Mouse (Mus musculus) left cerebral cortex, adult 8-10 months (tissue): ENCODE measurements at regions not wholly inside any gene's neighbourhood (a gene's known extent, or its start where the extent isn't known, plus 50 kb on each side); places are given as distances from the start of the nearest gene placed in this dataset.

Experiments
- DNase-seq, 2 experiments: peaks; one replicate each; pipeline ENCODE4 v3.0.0; 2022; ENCODE audit warnings: low spot score in 2 of 2

DNA sequence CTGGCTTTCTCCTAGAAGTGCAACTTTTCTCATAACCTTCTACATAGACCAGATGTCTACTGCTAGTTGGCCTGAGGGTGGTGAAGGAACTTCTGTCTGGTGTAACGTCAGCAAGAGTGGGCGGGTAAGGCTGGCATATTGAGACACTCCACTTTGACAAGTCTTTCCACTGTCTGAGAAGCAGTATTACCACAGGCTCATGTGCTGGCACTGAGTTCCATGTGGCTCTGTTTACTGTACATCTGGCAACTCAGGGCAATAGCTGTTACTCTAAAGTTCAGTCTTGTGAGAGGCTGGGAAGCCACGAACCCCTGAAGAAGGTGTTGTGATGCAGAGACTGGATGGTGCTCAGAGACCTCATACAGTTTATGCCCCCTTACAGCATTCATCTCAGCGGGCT lies 230.7 kb upstream of the Tbx18 start:
- DNase-seq = no peak

DNA sequence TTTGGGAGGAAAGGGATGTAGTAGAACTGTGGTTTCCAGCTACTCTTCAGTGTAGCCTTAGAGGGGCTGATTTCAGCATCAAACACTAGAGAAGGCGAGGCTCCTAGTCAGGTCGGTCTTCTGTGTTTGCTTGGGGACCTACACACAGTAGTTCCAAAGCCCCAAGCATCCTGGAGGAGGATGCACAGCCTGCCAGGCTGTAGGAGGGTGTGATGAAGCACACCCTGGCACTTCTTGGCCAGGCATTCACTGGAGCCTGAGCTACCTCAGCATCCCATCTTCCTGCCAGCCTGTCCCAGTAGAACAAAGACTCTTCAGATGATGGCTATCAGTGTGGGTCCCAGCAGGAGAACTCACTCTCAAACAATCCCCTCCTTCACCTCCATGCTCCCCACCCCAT lies 233.4 kb upstream of the Tbx18 start:
- no peak for DNase-seq

DNA sequence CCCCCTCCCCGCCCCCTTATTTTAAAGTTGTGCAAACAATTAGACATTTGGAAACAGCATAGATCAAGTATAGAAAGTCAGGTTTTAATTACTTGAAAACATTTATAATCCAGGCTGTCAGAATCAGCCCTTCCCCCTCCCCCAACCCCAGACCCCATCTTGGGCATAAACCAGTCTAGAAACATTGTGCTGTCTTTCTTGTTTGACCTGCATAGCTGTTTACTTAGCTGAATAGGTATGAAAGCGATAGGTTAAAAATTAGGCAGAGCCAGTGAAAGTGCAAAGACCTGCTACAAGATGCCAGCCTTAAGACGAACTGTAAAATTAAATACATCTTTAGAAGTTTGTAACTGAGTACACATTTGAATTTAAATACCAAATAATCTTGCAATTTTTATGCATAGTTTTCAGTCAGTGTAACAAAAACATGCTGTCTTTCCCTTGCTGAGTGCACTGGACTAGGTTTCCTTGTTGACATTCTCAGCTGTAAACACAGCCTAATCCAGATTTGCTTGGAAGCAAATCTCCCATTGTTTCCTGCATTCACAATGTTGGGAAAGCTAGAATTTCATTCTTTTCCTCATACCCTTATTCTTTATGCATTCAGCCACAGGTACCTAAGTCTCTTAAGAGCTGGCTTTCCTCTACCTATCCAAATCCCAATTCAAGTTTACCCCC lies 234.2 kb upstream of the Tbx18 start:
- no peak for DNase-seq

DNA sequence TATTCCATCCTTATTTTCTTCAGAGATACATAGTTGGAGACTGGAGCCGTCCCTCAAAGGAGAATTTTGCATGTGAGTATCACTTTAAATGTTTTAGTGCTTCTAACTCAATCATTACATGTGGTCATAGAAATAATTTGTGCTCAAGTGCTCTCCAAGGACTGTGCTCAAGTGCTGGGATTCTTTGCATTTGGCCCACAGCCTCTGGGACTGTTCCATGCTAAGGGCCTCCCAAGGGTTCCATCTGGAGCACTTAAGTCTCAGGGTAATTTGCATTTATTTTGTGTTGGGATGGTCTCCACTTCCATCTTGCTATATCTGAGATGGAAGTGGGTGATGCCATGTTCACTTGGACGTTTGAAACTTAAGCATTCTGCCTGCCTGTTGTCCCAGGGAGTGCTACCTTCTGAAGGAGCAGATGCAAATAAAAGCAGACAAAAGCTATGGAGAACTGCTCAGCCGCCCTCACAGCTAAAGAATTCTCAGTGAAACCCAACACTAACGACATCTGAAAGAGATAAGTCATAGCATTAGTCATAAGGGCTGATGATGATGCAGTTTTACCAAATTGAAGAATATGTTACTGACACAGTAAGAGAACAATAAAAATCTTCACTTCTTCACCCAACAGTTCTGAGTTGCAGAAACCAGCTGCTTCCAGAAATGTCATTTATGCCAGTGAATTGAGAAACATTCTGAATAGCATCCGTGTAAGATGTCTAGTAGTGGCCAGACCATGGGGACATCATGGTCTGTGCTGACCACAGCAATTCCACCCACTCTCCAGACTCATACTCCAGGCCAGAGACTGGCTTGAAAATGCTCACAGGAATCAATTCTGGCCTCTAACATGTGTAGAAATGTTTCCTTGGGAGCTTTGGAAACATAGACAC lies 237.4 kb upstream of the Tbx18 start:
- no peak for DNase-seq

DNA sequence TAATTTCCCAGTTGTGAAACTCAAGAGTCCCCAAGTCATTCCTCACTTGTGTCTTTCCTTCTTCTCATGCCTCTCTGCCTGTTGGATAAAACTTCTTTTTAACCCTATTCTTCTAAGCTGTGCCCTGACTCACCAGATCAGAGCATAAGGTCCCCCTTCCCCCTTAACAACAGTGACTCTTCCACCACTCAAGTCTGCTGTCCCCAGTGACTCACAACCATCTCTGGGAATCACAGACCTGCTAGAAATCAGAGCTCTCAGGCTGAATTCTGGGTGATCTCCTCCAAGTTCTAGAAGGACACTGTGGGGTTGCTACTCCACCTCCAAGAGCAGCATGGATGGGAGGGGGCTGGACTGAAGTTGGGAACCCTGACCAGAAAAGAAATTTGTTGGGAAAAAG lies 239.5 kb upstream of the Tbx18 start:
- no peak for DNase-seq

DNA sequence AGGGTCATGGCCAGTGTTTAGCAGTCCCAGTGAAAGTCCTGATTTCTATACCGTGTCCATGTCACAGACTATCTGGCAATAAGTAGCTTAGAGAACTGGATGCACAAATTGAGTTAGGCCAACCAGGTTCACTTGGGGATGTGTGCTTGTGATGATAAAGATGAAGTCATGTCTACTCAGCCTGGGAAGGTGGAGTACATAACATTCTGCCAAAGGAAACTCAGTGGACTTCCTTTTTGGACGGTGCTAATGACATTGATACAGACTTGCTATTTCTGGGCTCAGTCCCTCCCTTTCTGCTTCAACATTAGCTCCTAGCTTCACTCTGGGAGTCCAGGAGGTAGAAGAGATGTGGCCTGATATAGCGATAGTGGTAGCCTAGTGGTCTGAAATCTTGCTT lies 240.7 kb upstream of the Tbx18 start:
- no peak for DNase-seq

DNA sequence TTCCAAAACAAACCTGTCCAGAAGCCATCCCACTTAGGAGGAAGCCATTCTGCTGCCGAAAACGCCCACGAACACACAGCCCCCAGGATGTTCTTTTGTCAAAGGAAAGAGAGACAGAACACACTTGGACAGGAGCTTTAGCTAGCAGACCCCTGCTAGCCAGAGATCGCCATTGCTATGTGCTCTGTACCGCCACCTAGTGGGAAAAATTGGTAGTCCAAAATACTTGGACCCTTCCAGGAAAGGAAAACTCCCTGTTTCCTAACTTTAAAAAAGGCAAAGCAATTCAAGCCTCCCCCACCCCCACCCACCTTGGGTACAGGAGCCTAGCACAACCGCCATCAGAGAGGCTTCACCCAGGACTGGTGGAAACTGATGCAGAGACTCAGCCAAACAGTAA lies 242.5 kb upstream of the Tbx18 start:
- no peak for DNase-seq

DNA sequence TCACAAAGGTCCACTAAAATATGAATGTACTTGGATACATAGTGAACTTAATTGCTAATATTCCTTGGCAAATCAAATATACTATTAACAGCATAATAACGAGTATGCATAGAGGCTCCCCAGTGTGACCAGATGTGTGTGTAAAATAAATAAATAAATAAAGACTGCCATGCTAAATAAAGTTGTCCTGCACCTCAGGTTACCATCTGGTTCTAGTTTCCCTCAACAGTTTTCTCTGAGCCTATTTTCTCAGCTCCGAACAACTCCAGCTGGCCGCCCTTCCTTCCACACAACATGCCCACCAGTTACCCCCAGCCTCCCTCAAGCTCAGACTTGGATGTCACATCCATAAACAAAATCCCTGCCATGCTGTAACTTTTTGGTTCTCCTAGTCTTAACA lies 253.8 kb upstream of the Tbx18 start:
- no peak for DNase-seq

DNA sequence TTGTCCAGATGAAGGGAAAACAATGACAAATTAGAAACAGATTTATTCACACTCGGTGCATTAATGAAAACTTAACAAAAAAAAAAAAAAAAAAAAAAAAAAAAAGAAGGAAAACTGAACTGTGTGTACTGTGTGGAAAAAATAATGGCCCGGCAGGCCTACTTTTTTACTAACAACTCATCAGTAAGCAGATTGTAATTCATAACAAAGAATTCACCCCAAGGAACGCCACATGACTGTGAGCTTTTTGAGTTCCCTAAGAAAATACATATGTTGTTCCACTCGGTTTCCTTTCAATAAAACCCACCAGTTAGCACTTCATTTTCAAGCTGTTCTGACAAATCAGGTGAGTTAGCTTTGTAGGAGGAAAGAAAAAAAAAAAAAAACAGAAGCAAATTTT lies 254.4 kb upstream of the Tbx18 start:
- DNase-seq = no peak

DNA sequence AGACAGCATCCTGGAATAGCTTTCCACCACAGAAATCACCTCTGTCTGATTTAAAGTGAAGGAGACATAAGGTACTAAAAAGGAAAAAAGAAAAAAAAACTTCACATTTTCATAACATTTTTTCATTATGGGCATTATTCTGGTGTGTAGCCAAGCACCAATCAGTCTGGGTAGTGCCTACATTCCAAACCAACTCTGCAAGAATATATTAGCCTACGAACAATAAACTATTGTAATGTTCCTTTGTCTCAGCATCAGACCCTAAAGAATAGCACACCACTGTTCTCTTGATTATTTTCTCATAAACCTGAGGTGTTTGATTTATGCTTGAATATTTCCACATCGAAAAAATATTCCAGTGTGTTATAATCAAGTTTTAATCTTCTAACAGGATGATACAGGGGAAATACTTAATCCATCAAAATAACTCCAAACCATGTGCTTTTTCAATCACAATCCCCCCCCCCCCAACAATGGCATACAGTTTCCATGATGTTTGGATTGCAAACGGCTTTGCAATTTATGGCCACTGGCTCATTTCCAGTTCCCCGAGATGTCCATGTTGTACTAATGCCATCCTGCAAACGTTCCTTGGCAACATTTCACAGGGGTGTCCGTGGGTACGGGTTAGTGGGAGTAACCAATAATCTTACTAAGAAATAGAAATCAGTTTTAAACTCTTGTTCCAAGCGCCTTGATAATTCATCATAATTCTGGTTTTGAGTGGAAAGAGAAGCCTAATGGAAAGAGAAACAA lies 275.1 kb upstream of the Tbx18 start:
- no peak for DNase-seq

DNA sequence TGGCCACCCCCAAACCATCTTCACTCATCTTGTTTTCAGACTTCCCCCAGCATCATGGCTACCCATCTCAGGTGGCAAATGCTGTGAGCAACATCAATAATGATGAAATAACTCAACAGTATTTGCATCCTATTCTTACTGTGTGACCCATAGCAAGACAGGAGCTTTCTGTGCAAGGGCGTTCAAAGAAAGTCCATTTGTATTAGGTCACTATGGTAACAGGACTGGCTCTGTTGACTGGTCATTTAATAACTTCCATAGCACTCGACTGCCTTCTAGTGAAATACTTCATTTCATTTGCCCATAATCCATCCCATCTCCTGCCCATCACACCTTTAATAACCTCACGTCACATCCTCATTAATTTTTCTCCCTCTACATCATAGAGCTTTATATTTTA lies 292.7 kb upstream of the Tbx18 start:
- no peak for DNase-seq

DNA sequence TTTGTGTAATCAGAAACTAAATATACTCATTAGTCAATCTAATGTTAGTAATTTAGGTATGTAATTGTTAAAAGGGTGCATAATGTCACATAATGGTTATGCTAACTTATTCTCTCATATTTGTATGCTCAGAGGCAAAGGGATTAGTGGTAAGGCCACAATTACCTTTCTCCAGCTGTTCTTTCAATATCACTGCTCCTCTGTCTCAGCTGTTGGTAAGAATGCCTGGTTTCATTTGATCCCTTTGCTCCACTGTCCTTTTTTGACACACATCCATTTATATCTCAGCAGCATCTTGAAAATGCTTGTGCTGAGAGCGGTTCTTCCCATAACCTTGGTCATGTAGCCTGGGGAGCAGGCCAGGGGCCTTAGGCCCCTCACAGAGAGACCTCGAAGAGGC lies 294.9 kb upstream of the Tbx18 start:
- DNase-seq = no peak

DNA sequence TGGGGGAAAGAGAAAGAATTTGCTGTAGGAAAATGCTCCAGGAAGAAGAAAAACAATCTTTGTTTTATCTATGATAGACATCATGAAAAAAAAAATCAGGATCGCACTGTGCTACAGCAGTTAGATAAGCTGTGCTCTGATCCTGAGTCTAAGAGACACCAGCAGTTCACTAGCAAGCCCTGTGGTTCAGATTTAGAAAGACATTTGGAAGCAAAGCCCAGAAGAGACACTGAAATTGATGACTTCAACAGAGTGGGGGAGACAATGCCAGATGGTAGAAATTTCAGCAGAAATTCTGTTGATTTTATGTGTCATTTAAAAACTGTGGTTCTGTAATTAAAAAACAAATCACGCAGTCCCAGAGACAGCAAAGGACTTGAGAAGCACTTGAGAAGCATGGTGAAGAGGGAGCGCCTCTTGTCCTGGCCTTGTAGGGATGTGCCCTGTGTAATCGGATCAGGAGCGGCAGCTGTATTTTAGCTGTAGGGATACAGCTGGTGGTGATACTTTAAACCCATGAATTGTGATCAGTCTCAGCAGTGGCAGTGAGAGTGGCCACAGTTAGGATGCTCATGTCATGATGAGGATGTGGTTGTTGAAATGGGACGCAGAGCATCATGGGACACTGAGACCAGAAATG lies 296.4 kb upstream of the Nt5e start:
- no peak for DNase-seq

DNA sequence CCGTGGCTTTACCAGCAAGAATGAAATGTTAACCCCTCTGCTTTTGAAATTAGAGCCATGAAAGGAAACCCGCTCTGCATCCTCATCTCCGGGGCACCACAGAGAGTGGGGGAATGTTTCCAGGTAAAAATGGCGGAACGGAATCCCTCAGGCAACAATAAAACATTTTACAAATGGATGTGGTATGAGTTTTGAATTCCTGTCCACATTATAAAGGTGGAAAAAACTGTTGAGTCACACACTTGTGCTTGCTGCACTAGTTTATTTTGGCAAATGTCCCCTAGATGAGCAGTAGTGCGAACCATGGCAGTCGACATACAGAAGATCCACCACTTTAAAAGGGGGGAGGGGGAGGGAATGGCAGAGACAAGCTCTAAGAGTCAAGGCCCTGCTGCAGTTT lies 289.4 kb upstream of the Nt5e start:
- DNase-seq = no peak

DNA sequence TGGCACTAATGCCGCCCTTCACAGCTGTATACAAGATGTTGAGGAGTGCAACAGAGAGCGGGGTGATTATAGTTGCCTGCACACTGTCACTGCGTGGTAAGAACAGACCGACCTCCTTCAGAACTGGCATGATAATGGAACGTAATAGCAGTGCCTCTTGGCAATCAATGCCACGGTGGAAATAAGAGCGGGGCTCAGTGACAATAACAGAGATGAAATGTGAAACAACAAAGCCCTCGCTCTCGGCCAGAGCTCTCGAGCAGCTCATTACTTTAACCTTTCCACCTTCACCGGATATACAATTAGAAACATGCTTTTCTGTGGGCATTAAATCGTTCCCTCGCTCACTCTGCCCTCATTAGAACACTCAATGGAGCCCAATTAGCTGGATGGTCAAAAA lies 277.7 kb upstream of the Nt5e start:
- DNase-seq = no peak

DNA sequence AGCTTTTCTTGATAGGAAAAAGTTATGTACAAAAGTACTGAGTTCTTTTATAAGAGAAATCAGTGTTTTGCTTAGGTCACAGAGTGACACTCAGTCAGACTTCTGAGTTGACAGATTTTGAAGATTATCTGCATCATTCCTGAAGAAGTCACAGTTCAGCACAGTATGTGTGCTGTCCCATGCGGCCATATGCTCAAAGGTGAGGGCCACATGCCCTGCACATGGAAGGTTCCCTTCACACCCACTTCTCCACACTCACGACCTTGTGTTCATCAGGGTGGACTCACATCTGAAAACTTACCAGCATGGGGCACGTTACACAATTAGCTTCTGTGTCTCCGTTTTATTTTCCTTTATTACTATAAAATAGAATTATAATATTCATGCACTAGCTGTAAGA lies 277.2 kb upstream of the Nt5e start:
- DNase-seq = no peak

DNA sequence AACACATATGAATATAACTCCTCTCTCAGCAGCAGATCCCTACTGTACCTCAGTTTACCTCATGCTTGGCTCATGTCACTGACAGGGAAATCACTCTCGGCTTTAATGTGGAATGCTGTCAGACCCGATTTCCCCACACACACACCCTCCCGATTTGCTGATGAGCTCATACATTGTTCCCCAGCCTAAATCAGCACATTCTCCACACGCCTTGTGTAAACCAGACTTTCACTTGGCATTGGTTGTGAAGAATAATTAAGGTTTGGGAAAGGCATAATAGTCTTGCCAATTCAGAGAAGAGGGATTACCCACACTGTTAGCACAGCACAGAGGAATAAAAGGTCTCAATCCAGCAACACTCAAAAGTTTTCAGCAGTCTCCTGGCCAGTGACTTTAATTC lies 268.4 kb upstream of the Nt5e start:
- DNase-seq = no peak

DNA sequence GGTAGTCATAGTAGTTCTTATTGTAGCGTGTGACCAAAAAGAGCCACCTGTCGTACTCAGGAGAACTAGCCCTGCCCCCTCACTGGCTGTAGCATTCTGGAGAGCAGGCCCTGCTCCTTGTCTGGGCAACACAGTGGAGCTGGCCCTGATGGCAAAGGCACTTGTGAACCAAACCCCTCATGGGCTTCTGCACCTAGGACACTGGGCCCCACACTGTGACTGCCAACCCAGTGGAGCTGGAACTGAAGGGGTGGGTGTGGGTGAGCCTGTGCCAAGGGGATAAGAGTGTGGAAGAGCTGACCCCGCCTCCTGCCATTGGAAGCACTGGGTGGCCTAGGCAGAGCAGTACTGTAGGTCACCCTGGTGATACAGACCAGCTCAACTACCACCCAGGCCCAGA lies 268.0 kb upstream of the Nt5e start:
- DNase-seq = no peak

DNA sequence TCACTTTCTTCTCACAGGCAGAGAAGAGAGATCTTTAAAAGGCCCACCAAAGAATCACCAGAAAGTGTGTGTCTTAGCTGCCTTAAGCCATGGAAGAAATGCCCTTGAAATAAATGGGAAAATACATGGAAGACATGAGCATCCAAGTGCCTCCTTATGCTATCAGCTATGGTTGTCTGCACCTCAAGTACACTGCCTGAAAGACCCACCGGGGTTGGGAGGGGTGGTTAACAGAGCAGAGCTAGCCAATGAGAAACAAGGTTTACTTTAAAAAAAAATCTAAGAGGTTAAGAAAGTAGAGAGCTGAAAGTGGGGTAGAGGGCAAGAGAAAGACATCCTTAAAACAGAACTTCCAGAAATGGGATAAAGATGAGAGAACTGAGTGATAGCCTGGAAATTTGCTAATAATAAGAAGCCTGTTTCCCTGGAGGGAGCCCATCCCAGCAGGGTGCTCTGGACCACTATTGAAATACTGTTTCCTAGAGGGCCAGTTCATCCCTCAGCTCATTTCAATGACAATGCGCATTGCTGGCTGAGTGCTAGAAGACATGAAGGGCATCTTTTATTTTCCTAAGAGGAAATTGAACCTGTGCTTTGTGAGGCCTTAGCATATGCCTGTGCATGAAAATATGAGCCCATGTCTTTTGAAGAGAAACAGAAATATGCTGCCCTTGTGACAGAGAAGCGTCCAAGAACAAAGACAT lies 262.9 kb upstream of the Nt5e start:
- DNase-seq = no peak

DNA sequence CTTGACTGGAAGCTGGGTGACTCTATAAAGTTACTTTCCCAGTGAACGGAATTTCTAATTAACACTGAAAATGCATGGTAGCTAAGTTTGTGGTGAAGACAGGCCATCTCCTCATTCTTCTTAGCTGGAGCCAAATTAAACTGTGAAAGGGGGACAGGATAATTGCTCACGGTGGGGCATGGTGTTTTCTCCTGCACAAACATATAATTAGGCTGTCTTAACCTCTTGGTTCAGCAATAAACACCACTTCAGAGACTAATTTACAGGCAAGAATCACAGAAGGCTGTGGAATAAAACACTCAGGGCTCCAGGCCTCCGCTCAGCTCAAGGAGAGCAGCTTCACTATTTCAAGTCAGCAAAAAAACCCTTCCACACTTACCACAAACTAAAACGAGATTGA lies 261.9 kb upstream of the Nt5e start:
- no peak for DNase-seq

DNA sequence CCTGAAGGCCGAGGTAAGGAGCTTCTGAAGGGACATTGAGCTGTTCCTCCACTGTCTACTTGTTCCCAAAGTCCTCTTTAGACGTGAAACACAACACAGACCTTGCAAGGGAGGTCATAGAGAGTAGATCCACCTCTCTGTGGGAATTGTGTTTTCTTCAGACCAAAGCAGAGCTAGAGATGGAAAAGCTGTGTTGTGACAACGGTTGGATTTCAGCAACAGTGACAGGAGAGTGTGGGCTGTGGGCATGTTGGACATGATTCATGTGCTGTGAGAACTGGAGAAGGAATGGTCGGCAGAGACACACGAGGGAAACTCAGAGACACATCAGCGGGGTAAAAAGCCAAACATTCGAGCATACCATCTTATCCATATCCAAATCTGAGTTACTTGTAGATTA lies 261.2 kb upstream of the Nt5e start:
- no peak for DNase-seq
